Mouse (Mus musculus) A20 (cell line): ENCODE measurements at regions not wholly inside any gene's neighbourhood (a gene's known extent, or its start where the extent isn't known, plus 50 kb on each side); places are given as distances from the start of the nearest gene placed in this dataset.

Experiments used
- DNase-seq: peaks from one replicate; pipeline ENCODE4 v3.0.0-alpha.2; 2011; ENCODE audit warnings: low read depth, low spot score

DNA sequence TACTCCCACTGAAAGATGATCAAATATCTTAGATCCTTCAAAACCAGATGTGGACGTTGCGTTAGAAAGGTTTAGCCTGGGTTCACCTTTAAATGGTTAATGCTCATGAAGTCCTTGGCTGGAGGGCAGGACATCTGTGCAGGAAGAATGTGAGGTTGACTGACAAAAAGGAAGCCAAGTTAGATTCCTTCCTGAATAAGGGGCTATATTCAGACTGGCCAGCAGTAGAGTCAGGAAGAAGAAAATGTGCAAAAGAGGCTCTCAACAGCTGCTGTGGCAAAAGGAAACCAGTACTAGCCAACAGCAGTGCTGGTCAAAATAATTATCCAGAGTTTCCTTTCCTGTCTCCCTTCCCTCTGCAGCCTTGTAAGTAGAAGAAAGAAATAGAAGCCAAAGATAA lies 582.0 kb upstream of the Marcks start:
- DNase-seq, result no peak

DNA sequence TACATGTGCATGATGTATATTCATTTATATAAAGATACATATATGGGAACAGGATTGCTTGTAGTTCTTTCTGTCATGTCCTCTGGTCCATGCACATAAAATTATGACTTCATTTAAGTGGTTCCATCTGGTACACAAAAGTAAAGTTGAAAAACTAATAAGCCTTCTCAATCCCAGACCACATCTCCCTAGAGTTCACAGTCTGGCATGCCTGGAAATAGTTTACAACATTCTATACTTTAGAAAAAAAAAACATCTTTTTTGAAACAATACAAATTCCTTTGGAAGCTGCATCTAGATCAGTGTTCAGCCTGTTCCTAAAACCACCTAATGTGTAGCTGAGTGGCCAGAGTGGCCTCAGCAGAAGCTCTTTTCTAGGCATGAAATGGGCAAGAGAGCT lies 578.2 kb upstream of the Marcks start:
- DNase-seq, result no peak

DNA sequence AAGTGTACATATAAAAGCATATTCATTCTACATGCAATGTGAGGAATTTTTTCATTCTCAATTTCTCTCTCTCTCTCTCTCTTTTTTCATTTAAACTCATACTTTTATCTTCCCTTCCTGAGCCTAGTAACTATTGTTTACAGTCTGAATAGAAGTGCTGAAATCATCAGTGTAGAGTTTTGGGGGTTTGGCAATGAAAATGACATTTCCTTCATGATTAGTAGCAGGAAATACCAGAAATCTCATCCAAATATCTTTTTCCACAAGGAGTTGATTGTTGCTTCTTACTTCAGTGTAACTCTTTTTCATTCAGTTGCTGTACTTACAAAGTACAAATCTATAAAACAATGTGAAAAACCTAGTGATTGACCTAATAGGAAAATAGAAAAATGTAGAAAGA lies 572.7 kb upstream of the Marcks start:
- DNase-seq, result no peak

DNA sequence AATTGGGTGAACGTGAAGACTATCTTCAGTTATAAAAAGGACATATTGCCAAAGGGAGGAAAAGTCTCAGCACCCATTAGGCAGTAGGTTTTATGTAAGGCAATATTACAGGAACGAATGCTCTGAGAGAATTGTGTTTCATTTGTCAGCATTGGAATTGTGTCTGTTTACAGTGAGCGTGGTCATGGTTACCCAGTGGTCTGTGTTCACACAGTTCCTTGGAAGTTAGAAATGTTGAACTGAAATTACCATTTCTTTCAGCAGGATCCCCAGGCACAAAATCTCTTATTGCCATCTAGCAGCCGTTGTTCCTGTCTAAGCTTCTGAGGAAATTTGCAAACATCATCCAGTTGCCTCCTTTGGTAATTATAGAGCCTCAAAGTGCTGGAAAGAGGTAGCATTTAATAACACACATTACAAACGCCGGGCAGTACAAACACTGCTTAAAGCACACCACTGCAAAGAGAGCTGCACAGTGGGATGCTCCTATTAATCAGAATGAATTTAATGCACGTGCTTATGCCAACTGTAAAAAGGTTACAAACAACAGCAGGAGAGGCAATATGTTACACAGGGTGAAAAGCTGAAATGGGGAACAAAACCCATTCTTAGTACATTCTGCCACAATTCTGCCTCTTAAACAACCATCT lies 555.4 kb upstream of the Marcks start:
- no peak for DNase-seq

DNA sequence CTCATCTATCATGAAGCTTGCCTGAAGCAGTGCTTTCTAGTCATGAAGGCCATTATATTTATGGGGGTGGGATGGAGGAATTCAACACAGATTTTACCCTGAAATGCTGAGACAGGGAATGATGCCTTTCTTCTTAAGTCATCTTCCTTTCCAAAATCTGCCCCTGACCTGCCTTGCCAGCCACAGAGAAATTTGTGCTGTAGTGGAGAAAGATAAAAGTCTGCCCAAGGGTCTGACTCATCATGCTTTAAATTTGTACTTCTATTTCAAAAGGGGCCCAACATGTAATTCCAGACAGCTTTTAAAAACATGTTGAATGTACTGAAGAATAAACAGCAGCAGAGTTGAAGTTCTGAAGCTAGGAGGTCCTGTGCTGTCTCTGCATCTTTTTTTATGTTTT lies 554.1 kb upstream of the Marcks start:
- no peak for DNase-seq

DNA sequence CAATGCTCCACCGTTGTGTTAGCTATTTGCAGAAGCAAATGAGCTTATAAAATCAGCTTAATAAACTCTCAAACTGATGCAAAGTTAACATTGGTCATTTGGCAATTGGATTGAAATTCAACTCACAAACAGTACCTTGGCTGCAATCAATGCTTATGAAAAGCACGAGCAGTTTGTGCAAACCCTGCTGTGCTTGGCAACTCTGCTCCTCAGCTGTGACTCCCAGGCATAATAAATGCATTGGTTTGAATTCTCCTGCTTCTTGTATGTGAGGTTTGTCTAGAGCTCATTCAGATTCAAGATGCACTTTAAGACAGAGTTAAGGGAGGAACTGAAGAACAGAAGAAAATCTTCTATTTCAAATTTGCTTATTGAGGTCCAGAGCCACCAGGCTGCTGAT lies 553.2 kb upstream of the Marcks start:
- DNase-seq, result no peak

DNA sequence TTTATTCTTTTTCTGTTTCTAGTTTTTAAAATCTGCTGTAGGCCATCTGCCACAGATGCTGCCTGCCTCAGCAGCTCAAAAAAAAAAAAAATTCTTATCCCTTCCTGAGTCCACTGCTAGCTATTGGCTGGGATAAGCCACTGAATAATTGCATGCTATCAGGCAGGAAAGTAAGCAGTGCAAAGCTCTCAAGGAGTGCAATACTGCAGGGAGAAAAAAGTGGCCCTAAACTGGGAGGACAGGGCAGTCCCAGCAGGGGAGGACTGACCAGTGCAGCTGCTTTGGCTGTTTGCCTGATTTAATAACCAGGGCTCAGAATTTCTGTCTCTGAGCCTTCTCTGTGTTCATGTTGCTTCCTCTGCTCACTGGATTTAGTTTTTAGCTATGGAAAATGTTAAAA lies 544.4 kb upstream of the Marcks start:
- no peak for DNase-seq

DNA sequence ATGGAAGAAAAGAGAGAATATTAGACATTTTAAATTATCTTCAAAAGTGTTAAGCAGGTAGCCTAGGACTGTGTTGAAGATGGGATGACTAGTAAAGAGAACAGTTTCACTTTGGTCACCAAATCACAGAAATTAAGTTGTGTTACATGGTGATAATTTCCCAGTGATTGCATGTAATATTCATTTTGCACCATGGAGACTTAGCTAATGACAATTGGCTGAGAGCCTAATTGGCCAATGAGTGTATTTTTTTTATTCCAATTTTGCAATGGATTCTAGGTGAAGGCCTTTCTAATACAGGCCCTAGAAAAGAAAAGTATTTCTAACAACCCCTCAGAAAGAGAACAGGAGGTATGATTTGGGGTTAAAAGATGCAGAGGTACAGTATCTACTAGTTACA lies 541.9 kb upstream of the Marcks start:
- DNase-seq, result no peak

DNA sequence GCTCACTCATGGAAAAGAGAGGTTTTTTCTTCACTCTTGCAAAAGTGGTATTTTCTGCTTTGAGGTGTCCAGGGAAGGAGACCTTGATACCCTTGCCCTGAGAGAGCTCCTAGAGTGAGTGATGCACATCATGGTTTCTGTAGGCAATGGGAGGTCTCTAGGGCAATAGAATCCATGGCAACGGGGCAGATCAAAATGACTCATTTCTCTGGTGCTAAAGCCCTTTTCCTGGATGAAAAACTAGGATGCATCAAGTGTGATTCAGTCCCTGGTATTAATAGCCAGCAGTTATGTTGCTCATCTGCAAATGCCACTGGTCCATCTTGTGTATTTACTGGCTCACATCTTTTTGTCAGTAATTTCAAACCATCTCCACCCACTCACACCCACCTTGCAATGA lies 539.1 kb upstream of the Marcks start:
- no peak for DNase-seq

DNA sequence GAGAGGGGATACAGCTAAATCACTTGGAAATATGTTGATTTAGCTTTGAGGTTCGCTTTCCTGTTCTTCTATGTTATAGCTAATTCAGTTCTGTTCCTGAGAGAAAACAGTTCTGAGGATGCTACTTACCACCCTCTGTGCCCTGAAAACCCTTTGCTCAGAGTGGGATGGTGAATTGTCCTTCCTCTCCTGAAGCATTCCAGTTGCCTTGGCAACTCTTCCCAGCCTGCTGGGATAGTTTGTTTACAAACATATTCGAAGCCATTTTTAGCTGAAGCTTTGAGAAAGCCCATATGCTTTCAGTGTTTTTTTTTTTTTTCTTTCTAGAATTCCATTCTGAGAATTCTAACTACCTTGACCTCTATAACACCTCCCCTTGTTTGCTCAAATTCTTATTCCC lies 530.1 kb upstream of the Marcks start:
- no peak for DNase-seq

DNA sequence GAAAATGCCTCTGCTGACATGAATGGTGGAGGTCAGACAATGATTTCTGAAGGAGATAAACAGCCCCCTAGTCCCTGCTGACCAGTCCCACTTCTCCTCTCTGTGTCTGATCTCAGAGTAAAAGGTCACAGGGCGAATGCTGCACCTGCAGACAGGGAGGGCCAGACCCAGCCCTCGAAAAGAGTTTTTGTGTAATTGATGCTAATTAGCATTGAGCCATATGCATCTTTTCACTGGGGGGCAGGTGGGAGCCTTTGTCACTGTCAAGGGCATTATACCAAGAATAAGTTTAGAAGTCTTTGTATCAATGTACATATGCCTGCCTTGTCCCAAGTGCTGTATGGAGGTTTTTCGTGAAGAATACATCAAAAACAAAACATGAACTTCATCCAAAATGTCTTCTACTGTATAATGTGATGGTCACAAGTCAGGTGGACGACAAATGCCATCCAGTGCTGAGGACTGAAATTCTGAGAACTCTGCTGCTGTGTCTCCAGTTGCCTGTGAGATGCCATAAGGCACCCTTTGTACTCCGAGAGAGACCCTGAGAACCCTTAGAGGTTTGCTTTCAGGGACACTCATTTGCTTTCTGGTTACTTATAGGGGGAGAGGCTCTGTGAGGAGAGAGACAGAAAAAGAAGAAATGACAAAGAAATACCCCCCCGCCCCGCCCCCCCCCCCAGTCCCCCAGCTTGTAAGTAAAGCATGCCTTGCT lies 528.5 kb upstream of the Marcks start:
- no peak for DNase-seq

DNA sequence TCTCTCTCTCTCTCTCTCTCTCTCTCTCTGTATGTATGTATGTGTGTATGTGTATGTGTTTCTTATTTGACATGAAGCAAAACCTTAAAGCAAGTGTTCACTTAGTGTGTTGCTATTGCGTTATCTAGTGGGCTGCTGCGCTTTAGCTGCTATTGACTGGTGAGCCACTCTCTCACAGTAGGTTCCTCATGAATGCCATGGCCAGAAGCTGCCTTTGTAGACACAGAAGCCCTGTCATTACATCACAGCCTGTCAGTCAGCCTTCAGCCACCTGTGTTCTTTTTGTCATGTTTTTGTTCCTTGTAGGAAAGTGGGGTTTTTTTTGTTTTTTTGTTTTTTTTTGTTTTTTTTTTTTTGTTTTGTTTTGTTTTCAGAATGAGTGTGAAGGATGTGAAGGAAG lies 527.8 kb upstream of the Marcks start:
- DNase-seq, result no peak

DNA sequence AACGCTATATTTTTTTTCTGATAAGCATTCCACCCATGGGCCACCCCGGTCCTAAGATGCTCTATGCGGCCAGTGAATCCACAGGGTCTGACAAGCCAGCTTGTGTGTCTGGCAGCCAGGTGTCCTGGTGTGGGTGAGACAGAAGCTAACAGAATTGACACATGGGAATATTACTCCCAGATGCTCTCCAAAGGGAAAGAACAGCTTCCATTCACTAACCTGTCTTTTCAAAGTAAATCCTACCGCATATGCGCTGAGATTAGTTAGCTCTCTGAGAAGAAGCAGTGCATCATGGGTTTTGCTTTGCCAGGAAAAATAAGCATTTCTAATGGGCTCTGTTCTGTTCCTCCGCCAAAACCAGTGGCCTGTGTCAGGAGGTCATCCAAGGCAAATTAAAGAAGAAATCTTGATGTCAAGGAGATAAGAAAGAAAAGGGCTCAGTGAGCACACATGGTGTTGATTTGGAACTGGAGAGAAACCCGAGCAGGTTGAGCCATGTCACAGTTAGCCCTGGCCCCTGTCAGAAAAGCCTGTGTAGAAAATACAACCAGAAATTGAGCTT lies 498.4 kb upstream of the Marcks start:
- no peak for DNase-seq

DNA sequence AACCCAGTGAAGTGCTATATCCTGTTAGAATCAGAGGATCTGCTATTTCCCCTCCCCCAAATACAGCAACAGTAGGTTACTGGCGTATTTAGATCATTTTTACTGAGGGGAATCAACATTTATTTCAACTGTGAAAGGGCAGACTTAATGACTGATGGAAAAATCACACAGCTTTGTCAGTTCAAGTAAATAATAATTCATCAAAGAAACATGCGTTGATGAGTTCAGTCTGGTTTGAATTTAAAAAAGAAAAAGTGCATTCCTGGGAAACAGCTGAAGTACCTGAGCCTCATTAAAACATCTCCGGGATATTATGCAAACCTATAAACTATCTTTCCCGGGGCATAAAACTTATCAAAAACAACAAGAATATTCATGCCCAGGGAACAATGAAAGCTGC lies 497.7 kb upstream of the Marcks start:
- no peak for DNase-seq

DNA sequence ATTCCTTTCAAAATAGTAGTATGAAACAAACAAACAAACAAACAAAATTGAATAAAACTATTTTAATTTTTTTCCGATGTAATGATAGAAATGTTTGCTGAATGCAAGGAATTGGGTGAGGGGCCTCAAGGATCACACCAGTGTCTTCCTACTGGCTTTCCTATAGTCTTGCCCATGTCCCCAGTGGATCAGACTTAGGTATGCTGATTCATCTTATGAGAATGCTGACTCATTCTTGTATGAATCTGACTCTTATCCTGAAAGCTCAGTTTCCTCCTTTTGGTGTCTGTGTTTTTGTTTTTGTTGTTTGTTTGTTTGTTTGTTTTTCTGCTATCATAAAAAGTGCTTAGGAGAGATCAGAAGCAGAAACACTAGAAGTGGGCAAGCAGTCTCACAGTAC lies 491.7 kb upstream of the Marcks start:
- no peak for DNase-seq

DNA sequence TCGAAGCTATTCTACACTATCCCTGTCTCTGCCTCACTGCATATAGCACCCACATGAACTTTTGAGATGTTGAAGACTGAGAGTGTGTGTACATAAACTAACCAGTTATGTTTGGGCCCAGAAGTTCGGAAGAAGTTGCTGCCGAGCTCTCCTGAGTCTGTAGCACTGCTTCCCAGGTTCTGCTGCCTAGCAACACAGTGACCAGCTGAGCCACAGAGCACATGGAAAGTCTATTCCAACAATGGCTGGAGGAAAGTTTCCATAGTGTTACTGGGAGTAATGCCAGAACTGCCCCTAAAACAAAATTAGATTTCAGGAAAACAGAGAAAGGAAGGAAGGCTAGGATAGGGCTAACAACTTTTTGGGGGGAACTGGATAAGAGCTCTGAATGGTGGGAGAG lies 489.2 kb upstream of the Marcks start:
- DNase-seq, result no peak

DNA sequence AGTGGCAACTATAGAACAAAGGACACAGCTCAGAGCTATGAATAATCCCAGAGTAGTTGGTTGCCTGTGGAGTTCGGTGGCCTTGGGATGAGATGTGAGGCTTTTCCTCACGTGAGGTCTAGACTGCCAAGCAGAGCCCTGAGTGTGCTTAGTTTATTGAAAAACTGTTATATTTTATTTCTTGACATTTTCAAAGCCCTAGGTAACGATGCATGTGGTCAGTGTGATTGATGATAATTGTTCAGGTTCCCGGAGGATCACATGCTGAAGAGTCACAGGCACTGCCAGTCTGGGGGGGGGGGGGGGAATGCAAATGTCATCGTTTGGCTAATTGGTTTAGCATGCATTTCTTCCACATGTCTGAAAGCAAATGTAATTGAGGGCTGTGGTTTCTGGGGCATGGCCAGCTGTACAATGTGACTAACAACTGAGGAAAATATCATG lies 488.1 kb upstream of the Marcks start:
- DNase-seq, result no peak

DNA sequence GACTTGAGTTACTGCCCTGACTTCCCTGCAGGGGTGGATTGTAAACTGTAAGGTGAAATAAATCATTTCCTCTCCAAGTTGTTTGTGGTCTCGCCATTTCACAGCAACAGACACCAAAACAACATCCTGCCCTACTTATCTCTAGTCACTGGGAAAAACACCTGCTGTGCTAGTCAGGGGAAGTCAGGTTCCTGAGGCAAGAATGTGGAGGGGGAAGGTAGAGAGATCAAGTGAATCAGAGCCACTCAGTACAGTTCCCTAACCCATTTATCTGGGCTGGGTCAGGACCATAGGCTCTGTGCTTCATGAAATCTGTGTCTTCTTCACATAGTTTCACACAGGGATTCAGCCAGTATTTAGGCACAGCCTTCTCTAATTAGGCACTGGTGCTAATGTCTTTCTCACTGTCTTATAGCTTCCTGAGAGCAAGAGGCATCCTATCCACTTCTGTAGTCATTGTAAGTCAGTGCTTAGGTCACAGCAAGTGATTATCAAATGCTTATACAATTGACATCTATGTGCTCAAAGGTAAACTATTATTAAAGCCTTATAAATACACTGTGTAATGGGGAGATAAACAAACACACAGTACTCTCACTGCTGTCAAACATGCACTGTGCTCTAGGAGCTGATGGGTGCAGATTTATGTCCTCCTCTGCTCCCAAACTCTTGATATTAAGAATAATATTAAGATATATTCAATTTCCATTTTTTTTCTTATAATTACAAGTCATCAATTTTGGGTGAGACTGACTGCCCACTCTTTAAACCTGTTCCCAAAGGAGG lies 487.4 kb upstream of the Marcks start:
- no peak for DNase-seq

DNA sequence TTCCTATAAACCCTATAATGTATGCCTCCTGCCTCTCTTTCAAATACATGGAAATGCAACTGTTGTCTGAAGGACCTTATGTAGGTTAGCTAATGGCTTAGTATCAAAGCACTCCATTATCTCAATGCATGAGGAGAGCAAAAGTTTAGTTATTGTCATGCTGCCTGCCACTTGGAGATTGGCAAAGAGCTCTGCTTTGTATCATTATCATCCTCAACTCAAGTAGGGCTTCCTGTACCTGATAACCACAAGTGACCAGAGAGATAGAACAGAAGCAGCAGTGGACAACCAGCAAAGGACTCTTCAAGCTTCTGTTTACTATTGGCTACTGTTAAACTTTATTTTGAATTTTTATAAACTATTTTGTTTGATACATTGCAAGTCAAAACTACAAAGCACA lies 484.3 kb upstream of the Marcks start:
- no peak for DNase-seq

DNA sequence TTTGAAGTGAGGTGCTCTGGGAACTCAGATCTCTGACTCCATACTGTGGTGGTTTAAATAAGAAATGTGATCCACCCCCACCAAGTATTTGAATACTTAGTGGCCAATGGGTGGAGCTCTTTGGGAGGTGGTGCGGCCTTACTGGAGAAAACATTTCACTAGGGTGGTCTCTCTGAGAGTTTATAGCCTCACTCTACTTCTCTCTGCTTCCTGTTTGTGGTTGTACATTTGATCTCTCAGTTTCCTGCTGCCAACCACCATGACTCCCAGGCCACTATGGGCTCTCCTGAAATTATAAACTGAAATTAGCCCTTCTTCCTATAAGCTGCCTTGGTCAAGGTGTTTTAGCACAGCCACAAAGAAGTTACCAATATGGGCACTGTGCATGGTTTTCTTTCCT lies 479.9 kb upstream of the Marcks start:
- DNase-seq, result no peak

DNA sequence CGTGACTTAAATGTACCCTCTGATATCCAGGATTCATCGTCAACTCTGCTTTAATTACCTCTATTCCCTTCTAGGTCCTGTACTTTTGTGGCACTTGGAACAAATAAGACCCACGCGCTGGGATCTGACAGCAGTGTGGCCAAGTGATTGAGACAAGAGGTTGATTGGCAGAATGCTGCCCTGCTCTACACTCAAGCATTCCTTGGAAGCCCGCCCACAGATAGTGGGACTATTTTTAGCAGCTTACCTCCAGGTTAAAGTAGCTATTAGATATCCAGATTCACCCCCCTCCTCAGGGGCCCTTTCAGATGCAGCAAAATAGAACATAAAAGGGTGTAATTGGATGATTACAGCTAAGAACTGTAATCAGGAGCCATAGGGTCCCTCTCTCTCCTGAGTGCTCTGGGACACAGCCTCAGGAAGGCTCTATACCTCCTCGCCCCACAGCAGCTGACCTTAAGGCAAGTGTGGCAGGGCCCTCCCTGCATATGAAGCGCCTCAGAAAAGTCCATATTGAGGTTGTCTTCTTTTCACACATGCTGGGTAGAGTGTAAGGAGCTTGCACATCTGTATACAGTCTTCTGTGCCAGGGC lies 479.1 kb upstream of the Marcks start:
- no peak for DNase-seq
